Mouse (Mus musculus): Measurements from ENCODE around the gene Tmem174. TPM values are rescaled to one million over a fixed set of nuclear protein-coding genes. Genes with fewer than 3 reads are reported as not detected.

The Tmem174 gene
- total RNA-seq, 2 experiments from 2014 or later = 0.23 TPM; not detected in 1

DNA sequence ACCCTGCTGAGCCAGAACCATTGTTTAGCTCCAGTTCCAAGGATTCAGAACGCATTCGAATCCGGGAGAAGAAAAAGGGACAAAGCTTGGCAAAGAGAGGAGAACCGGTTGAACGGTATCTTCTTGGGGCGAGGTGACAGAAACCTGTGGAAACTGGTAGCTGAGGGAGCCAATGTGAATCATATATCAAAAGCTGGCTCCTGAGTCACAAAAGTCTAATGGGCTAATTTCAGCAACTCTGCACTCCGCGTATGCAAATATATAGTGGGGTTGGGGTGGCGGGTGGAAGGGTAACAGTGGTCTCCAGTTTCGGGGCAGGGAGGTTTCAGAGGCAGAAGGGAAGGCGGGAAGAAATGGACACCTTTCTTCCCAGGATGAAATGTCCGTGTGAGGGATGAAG lies 48.7 kb downstream of the Tmem174 start:
- DNase-seq (ENCODE audit: low spot score in 2 of 2) = no peak
- intact Hi-C loops (cut with DNase I) = loop anchor here (5.0 kb wide), 2 partner anchors 86 to 236 kb away; partner anchors contain the start of gene Foxd1

DNA sequence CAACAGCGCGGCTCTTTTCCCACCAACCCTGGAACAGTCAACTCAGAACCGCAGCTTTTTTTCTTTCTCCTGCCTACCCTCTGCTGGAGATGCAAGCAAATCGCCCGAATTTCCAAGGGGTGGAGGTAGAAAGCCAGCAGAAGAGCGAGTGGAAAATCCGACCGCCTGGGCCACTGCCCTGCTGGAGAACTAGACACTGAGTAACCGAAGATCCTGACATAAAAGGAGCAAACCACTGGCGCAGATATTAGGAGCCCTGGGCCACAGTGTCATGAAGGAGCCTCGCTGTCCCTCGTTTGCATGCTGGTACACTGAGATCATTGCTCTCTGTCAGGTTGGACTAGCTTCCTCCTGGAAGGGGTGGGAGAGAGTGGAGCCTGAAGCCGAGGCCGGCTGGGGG lies 49.6 kb downstream of the Tmem174 start:
- peak; percentile 20 to 55 for DNase-seq (ENCODE audit: low spot score in 2 of 2)
- intact Hi-C loops (cut with DNase I) = loop anchor here (5.0 kb wide), 2 partner anchors 85 to 235 kb away; partner anchors contain the start of gene Foxd1

DNA sequence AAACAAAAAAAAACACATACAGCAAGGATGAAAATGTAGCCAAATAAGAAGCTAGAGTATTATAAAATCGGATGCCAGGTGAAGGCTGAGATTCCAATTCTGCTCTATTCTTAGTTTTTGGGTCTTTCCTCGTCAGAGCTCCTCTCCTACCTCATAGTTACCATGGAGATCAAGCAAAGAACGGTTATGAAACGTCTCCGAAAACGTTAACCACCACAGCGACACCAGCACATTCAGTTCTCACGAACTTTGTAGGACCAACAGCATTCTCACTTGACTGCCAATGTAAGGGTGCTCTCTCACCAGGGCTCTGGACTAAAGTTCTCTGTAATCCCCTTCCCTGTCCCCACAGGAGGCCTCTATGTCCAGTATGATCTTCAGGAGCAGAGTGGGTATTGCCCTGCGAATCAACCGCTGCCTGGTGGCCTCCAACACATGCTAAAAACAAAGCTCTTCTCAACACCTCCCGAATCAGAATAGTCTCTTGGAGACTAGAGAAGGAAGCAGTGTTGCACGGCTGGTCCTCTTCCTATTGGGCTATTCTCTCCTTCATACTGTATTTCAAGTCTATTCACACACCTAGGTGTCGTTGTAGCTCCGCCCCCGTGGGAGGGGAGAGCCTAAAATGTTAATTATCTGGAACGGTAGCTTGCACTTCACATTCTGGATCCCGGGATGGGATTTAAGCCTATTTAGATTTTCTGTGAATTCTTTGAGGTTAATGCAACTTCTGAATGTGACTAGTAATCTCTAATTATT lies 50.2 kb downstream of the Tmem174 start:
- peak; percentile 35 to 77 for DNase-seq (ENCODE audit: low spot score in 2 of 2)
- intact Hi-C loops (cut with DNase I) = loop anchor here (5.0 kb wide), 2 partner anchors 85 to 235 kb away; partner anchors contain the start of gene Foxd1

Other genes with a start within 250 kb of the Tmem174 start
- gene Gm10320, start 145.4 kb downstream of the Tmem174 start, total RNA-seq (2021) = not detected
- not detected for gene Tmem171, start 57.4 kb upstream of the Tmem174 start, total RNA-seq (2021)
- 10 to 100 TPM; 36.8 to 43.1 TPM for gene Fcho2, start 178.0 kb upstream of the Tmem174 start, total RNA-seq (2021)